Mouse (Mus musculus) liver, embryonic 16.5 days (tissue): ENCODE results near the gene Pik3c2b. TPM values are rescaled to one million over a fixed set of nuclear protein-coding genes. Genes with fewer than 3 reads are reported as not detected.

ENCODE experiments used
- ATAC-seq: fragments of 200-750 bp; cut with Nextera tagmentation; 2 replicates; pipeline ENCODE4 v1.8.0; 2017; ENCODE audit warnings: low read depth, mild to moderate bottlenecking, moderate number of reproducible peaks, moderate library complexity
- H3K27ac ChIP-seq: fragments of 300-500 bp; sonication (generic); 2 replicates; pipeline ENCODE4 v1.5.1; 2014; ENCODE audit warnings: mild to moderate bottlenecking, low read length
- H3K27me3 ChIP-seq: fragments of 300-500 bp; sonication (generic); 2 replicates; pipeline ENCODE4 v1.6.1; 2014; ENCODE audit warnings: low read depth, low read length, mixed read lengths; ENCODE audit not compliant: control insufficient read depth, insufficient read depth
- H3K36me3 ChIP-seq: fragments of 300-500 bp; sonication (generic); 2 replicates; pipeline ENCODE4 v1.6.1; 2014; ENCODE audit warnings: mild to moderate bottlenecking; ENCODE audit not compliant: control insufficient read depth, insufficient read depth
- H3K4me1 ChIP-seq: fragments of 300-500 bp; sonication (generic); 2 replicates; pipeline ENCODE4 v1.6.1; 2014; ENCODE audit warnings: low read depth, low read length, mixed read lengths; ENCODE audit not compliant: control insufficient read depth
- H3K4me2 ChIP-seq: fragments of 300-500 bp; sonication (generic); 2 replicates; pipeline ENCODE4 v1.6.1; 2014; ENCODE audit warnings: low read depth, low read length, mixed read lengths
- H3K4me3 ChIP-seq: fragments of 300-500 bp; sonication (generic); 2 replicates; pipeline ENCODE4 v1.5.1; 2014; ENCODE audit warnings: low read depth, mild to moderate bottlenecking, low read length
- H3K9ac ChIP-seq: fragments of 300-500 bp; sonication (generic); 2 replicates; pipeline ENCODE4 v1.6.1; 2014; ENCODE audit warnings: low read depth, low read length
- H3K9me3 ChIP-seq: fragments of 300-500 bp; sonication (generic); replicated peaks from 2 replicates; pipeline ENCODE4 v1.6.1; 2016; ENCODE audit warnings: low read length; ENCODE audit not compliant: control insufficient read depth
- WGBS: fragments of 180-500 bp; shearing (Covaris S2); extraction: QIAGEN DNeasy Blood & Tissue Kit; methylation state at CpG from one replicate; pipeline ENCODE4 v1.1.7; 2014; ENCODE audit not compliant: insufficient replicate concordance; 5-methylcytosine and 5-hydroxymethylcytosine counted together
- polyA plus RNA-seq: library from polyadenylated mRNA; unstranded; fragments of >200 nt; fragmentation: Nextera tagmentation; extraction: Ambion mirVana; gene quantifications from 2 replicates; pipeline ENCODE4 v1.2.1, GENCODE M21; 2015

Pik3c2b gene
- polyA plus RNA-seq, 1 experiment from 2014 or later, result 1.2 TPM

- Histone ChIP-seq H3K4me1 (peaks cover 3% of the 10 kb centered on the region; the same call in 1 of the 2 replicates), H3K9me3 (no peaks in the 10 kb centered on the region), H3K9ac (no peak overlapping the region), H3K4me3 (no peak overlapping the region), H3K27me3 (no peaks in the 10 kb centered on the region), H3K27ac (peak overlapping the region; percentile 38), H3K4me2 (no peak overlapping the region), H3K36me3 (no peaks in the 10 kb centered on the region)
- ATAC-seq, result no peak
- 39% methylated on average over 4 of the region's 4 CpGs for WGBS
These were observed 15.2 kb downstream of the Pik3c2b start for GRCm38 (mm10) chr1:133060681-133061080.

- Histone ChIP-seq H3K36me3 (no peaks in the 10 kb centered on the region), H3K4me3 (no peak overlapping the region), H3K4me1 (no peaks in the 10 kb centered on the region), H3K4me2 (no peak overlapping the region), H3K27me3 (no peaks in the 10 kb centered on the region), H3K27ac (no peak overlapping the region), H3K9me3 (no peaks in the 10 kb centered on the region), H3K9ac (no peak overlapping the region)
- 66% methylated on average over 6 of the region's 6 CpGs for WGBS
- no peak for ATAC-seq
These were observed 17.7 kb downstream of the Pik3c2b start for GRCm38 (mm10) chr1:133063164-133063563.

GRCm38 (mm10) chr1:133068268-133068667 is 22.8 kb downstream of the Pik3c2b start:
- H3K9me3 ChIP-seq, result no peaks in the 10 kb centered on the region
- ATAC-seq, result no peak
- no peaks in the 10 kb centered on the region for H3K36me3 ChIP-seq
- no peak overlapping the region for H3K27ac ChIP-seq
- no peak overlapping the region for H3K4me2 ChIP-seq
- no peaks in the 10 kb centered on the region for H3K27me3 ChIP-seq
- 55% methylated on average over 5 of the region's 5 CpGs for WGBS
- no peaks in the 10 kb centered on the region for H3K4me1 ChIP-seq
- H3K9ac ChIP-seq, result no peak overlapping the region
- H3K4me3 ChIP-seq, result no peak overlapping the region

GRCm38 (mm10) chr1:133068669-133069274 is 23.3 kb downstream of the Pik3c2b start:
- no peaks in the 10 kb centered on the region for H3K36me3 ChIP-seq
- H3K4me2 ChIP-seq, result no peak overlapping the region
- no peaks in the 10 kb centered on the region for H3K9me3 ChIP-seq
- H3K9ac ChIP-seq, result no peak overlapping the region
- H3K4me1 ChIP-seq, result no peaks in the 10 kb centered on the region
- no peaks in the 10 kb centered on the region for H3K27me3 ChIP-seq
- WGBS, result 83% methylated on average over 15 of the region's 15 CpGs
- no peak for ATAC-seq
- no peak overlapping the region for H3K27ac ChIP-seq
- no peak overlapping the region for H3K4me3 ChIP-seq

- Histone ChIP-seq H3K4me2 (no peak overlapping the region), H3K36me3 (no peaks in the 10 kb centered on the region), H3K4me1 (no peaks in the 10 kb centered on the region), H3K27me3 (no peaks in the 10 kb centered on the region), H3K9me3 (no peaks in the 10 kb centered on the region), H3K27ac (no peak overlapping the region), H3K9ac (no peak overlapping the region), H3K4me3 (no peak overlapping the region)
- 54% methylated on average over 12 of the region's 12 CpGs for whole genome bisulfite sequencing
- ATAC-seq, result 0 out of 2 replicates have a peak, but pooled peaks have one; percentile 12
These were observed 24.0 kb downstream of the Pik3c2b start for GRCm38 (mm10) chr1:133069275-133070120.

GRCm38 (mm10) chr1:133070157-133070556 is 24.7 kb downstream of the Pik3c2b start:
- ATAC-seq, result no peak
- Histone ChIP-seq H3K36me3 (no peaks in the 10 kb centered on the region), H3K9ac (no peak overlapping the region), H3K4me3 (no peak overlapping the region), H3K27ac (no peak overlapping the region), H3K4me2 (no peak overlapping the region), H3K27me3 (no peaks in the 10 kb centered on the region), H3K4me1 (no peaks in the 10 kb centered on the region), H3K9me3 (no peaks in the 10 kb centered on the region)
- 25% methylated on average over 5 of the region's 5 CpGs for WGBS

GRCm38 (mm10) chr1:133071666-133072381 is 26.4 kb downstream of the Pik3c2b start:
- Histone ChIP-seq H3K27ac (no peak overlapping the region), H3K4me2 (no peak overlapping the region), H3K36me3 (no peaks in the 10 kb centered on the region), H3K4me1 (peaks cover 2% of the 10 kb centered on the region), H3K9ac (no peak overlapping the region), H3K9me3 (no peaks in the 10 kb centered on the region), H3K4me3 (no peak overlapping the region), H3K27me3 (no peaks in the 10 kb centered on the region)
- whole genome bisulfite sequencing, result 57% methylated on average over 16 of the region's 16 CpGs
- ATAC-seq, result no peak

- Histone ChIP-seq H3K4me3 (no peak overlapping the region), H3K9me3 (no peaks in the 10 kb centered on the region), H3K9ac (no peak overlapping the region), H3K4me1 (peaks cover 5% of the 10 kb centered on the region), H3K27ac (no peak overlapping the region), H3K4me2 (no peak overlapping the region), H3K36me3 (no peaks in the 10 kb centered on the region), H3K27me3 (no peaks in the 10 kb centered on the region)
- peak; percentile 67 for ATAC-seq
- 19% methylated on average over 9 of the region's 9 CpGs for WGBS
These were observed 27.9 kb downstream of the Pik3c2b start for GRCm38 (mm10) chr1:133073327-133073856.
